Mouse (Mus musculus): ENCODE data around the gene Arhgef40.

DNA sequence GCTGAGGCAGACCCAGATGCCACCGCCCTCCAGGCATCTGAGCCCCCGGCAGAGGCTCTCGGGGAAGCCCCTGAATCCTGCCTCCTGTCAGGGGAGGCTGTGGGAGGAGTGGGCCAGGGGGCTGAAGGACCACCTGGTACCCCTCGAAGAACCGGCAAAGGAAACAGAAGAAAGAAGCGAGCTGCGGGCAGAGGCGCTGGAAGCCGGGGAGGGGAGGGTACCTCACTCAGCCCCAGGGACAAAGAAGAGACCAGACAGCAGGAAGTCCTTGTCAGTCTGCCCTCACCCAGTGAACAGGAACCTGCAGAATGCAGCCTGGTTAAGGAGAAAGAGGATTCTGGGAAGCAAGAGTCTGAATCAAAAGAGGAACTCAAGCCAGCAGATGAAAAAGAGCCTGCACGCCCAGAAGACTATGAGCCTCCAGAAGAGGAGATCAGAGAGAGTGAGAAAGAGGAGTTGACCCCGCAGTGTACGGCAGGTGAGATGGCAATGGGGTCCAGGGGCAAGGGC is 5.0 kb downstream of the Arhgef40 start:
- TF ChIP-seq CTCF (IDR thresholded peaks at IDR 0.05; ENCODE audit: borderline replicate concordance, insufficient read depth, low read length) (no peak), POLR2A (IDR thresholded peaks at IDR 0.05; ENCODE audit: low read depth, low read length) (no peak)

Data from embryonic fibroblast, embryonic 13.5 days (primary cell).